Mouse (Mus musculus): ENCODE results near the gene Gm12800. TPM values are rescaled to one million over a fixed set of nuclear protein-coding genes. Genes with fewer than 3 reads are reported as not detected.
"Not testable (repeated sequence)": the region's sequence is repeated elsewhere in the genome, so short reads cannot be mapped to it uniquely, and the experiment has no call there.

Gene Gm12800
- total RNA-seq (2014; rRNA removed) (not detected in 2 replicates), polyA plus RNA-seq (2015; fragmentation: Nextera tagmentation; extraction: Ambion mirVana) (not detected in 2 replicates)

- not testable (repeated sequence) for H3K4me2 ChIP-seq (ENCODE audit: low read depth, low read length, poor library complexity, severe bottlenecking); DNase-seq (ENCODE audit: low spot score); H3K4me3 ChIP-seq (ENCODE audit: low read depth, low read length); ATAC-seq (ENCODE audit: low FRiP score); H3K4me1 ChIP-seq (ENCODE audit: insufficient read depth, low read length); H3K36me3 ChIP-seq (ENCODE audit: insufficient read depth, low read length); H3K9ac ChIP-seq (replicated peaks; ENCODE audit: low read length, poor library complexity, severe bottlenecking); H3K9me3 ChIP-seq (ENCODE audit: low read length); H3K27ac ChIP-seq (ENCODE audit: low read depth, low read length); H3K27me3 ChIP-seq (ENCODE audit: insufficient read depth, low read length)
- 97% methylated on average over 2 of the region's 2 CpGs for WGBS
These were observed at the start of gene Gm12800 for GRCm38 (mm10) chr4:101908821-101909220. Gm12800 (plus strand) TSS chr4:101909121.

GRCm38 (mm10) chr4:101860873-101861272, 48.0 kb upstream of the Gm12800 start:
- no peaks in the 10 kb centered on the region for H3K36me3 ChIP-seq (ENCODE audit: insufficient read depth, low read length)
- ATAC-seq (ENCODE audit: low FRiP score) (peak; percentile 52; the same call in 1 of the 2 replicates), DNase-seq (ENCODE audit: low spot score) (peak; percentile 72)
- H3K4me2 ChIP-seq (ENCODE audit: low read depth, low read length, poor library complexity, severe bottlenecking): no peak overlapping the region
- H3K27me3 ChIP-seq (ENCODE audit: insufficient read depth, low read length): no peaks in the 10 kb centered on the region
- TF ChIP-seq CTCF (IDR thresholded peaks at IDR 0.05): peak; percentile 80
- H3K4me3 ChIP-seq (ENCODE audit: low read depth, low read length): no peak overlapping the region
- WGBS: 49% methylated on average over 6 of the region's 6 CpGs
- no peaks in the 10 kb centered on the region for H3K4me1 ChIP-seq (ENCODE audit: insufficient read depth, low read length)
- H3K9ac ChIP-seq (replicated peaks; ENCODE audit: low read length, poor library complexity, severe bottlenecking): no peak overlapping the region
- H3K27ac ChIP-seq (ENCODE audit: low read depth, low read length): no peak overlapping the region
- no peaks in the 10 kb centered on the region for H3K9me3 ChIP-seq (ENCODE audit: low read length)

- Histone ChIP-seq H3K27ac (ENCODE audit: low read depth, low read length) (no peak overlapping the region), H3K4me3 (ENCODE audit: low read depth, low read length) (no peak overlapping the region), H3K27me3 (ENCODE audit: insufficient read depth, low read length) (no peaks in the 10 kb centered on the region), H3K4me2 (ENCODE audit: low read depth, low read length, poor library complexity, severe bottlenecking) (no peak overlapping the region), H3K36me3 (ENCODE audit: insufficient read depth, low read length) (no peaks in the 10 kb centered on the region), H3K9me3 (ENCODE audit: low read length) (no peaks in the 10 kb centered on the region), H3K4me1 (ENCODE audit: insufficient read depth, low read length) (no peaks in the 10 kb centered on the region), H3K9ac (replicated peaks; ENCODE audit: low read length, poor library complexity, severe bottlenecking) (no peak overlapping the region)
- WGBS: 89% methylated on average over 6 of the region's 6 CpGs
- ATAC-seq (ENCODE audit: low FRiP score) (no peak), DNase-seq (ENCODE audit: low spot score) (no peak)
- no peak for TF ChIP-seq CTCF (IDR thresholded peaks at IDR 0.05)
These were observed 46.6 kb upstream of the Gm12800 start for GRCm38 (mm10) chr4:101862289-101862688.

GRCm38 (mm10) chr4:101872031-101872430, 36.9 kb upstream of the Gm12800 start:
- not testable (repeated sequence) for H3K4me1 ChIP-seq (ENCODE audit: insufficient read depth, low read length); H3K4me3 ChIP-seq (ENCODE audit: low read depth, low read length); ATAC-seq (ENCODE audit: low FRiP score); H3K27ac ChIP-seq (ENCODE audit: low read depth, low read length); H3K9ac ChIP-seq (replicated peaks; ENCODE audit: low read length, poor library complexity, severe bottlenecking); H3K36me3 ChIP-seq (ENCODE audit: insufficient read depth, low read length); H3K27me3 ChIP-seq (ENCODE audit: insufficient read depth, low read length); H3K9me3 ChIP-seq (ENCODE audit: low read length); H3K4me2 ChIP-seq (ENCODE audit: low read depth, low read length, poor library complexity, severe bottlenecking)
- peak; percentile 2 for DNase-seq (ENCODE audit: low spot score)
- 75% methylated on average over 2 of the region's 2 CpGs for WGBS

GRCm38 (mm10) chr4:101875687-101876086, 33.2 kb upstream of the Gm12800 start:
- not testable (repeated sequence) for ATAC-seq (ENCODE audit: low FRiP score); H3K36me3 ChIP-seq (ENCODE audit: insufficient read depth, low read length); H3K9ac ChIP-seq (replicated peaks; ENCODE audit: low read length, poor library complexity, severe bottlenecking); H3K27ac ChIP-seq (ENCODE audit: low read depth, low read length); H3K4me3 ChIP-seq (ENCODE audit: low read depth, low read length); H3K9me3 ChIP-seq (ENCODE audit: low read length); H3K27me3 ChIP-seq (ENCODE audit: insufficient read depth, low read length); H3K4me1 ChIP-seq (ENCODE audit: insufficient read depth, low read length); H3K4me2 ChIP-seq (ENCODE audit: low read depth, low read length, poor library complexity, severe bottlenecking); DNase-seq (ENCODE audit: low spot score)
- WGBS: 84% methylated on average over 13 of the region's 15 CpGs

GRCm38 (mm10) chr4:101883641-101884040, 25.3 kb upstream of the Gm12800 start:
- H3K27ac ChIP-seq (ENCODE audit: low read depth, low read length): no peak overlapping the region
- WGBS: 52% methylated on average over 3 of the region's 3 CpGs

More at GRCm38 (mm10) chr4:101883641-101884040, 25.3 kb upstream of the Gm12800 start:
- Histone ChIP-seq H3K4me1 (ENCODE audit: insufficient read depth, low read length) (no peaks in the 10 kb centered on the region), H3K4me2 (ENCODE audit: low read depth, low read length, poor library complexity, severe bottlenecking) (no peak overlapping the region), H3K36me3 (ENCODE audit: insufficient read depth, low read length) (no peaks in the 10 kb centered on the region), H3K4me3 (ENCODE audit: low read depth, low read length) (no peak overlapping the region), H3K9ac (replicated peaks; ENCODE audit: low read length, poor library complexity, severe bottlenecking) (no peak overlapping the region), H3K27me3 (ENCODE audit: insufficient read depth, low read length) (no peaks in the 10 kb centered on the region), H3K9me3 (ENCODE audit: low read length) (no peaks in the 10 kb centered on the region)
- DNase-seq (ENCODE audit: low spot score) (no peak), ATAC-seq (ENCODE audit: low FRiP score) (no peak)
- no peak for TF ChIP-seq CTCF (IDR thresholded peaks at IDR 0.05)
